Mouse (Mus musculus): ENCODE data around the gene Popdc3.
"Not testable (repeated sequence)": the region's sequence is repeated elsewhere in the genome, so short reads cannot be mapped to it uniquely, and the experiment has no call there.

Popdc3 gene

GRCm38 (mm10) chr10:45177798-45178197 is at the start of gene Popdc3:
TSS of gene Popdc3 (plus strand) at chr10:45178098.
- DNase-seq (ENCODE audit: low read depth, low spot score) = not testable (repeated sequence)

GRCm38 (mm10) chr10:45129105-45129504 is 48.8 kb upstream of the Popdc3 start:
- no peak for DNase-seq (ENCODE audit: low read depth, low spot score)

GRCm38 (mm10) chr10:45130004-45130403 is 47.9 kb upstream of the Popdc3 start:
- DNase-seq (ENCODE audit: low read depth, low spot score) = no peak

GRCm38 (mm10) chr10:45132371-45132770 is 45.5 kb upstream of the Popdc3 start:
- DNase-seq (ENCODE audit: low read depth, low spot score) = no peak

GRCm38 (mm10) chr10:45136806-45137205 is 41.1 kb upstream of the Popdc3 start:
- DNase-seq (ENCODE audit: low read depth, low spot score) = no peak

GRCm38 (mm10) chr10:45139910-45140309 is 38.0 kb upstream of the Popdc3 start:
- no peak for DNase-seq (ENCODE audit: low read depth, low spot score)

GRCm38 (mm10) chr10:45140474-45141212 is 37.3 kb upstream of the Popdc3 start:
- no peak for DNase-seq (ENCODE audit: low read depth, low spot score)

- no peak for DNase-seq (ENCODE audit: low read depth, low spot score)
These were observed 35.5 kb upstream of the Popdc3 start for GRCm38 (mm10) chr10:45142359-45142758.

GRCm38 (mm10) chr10:45144038-45144817 is 33.7 kb upstream of the Popdc3 start:
- DNase-seq (ENCODE audit: low read depth, low spot score) = no peak

GRCm38 (mm10) chr10:45146821-45147220 is 31.1 kb upstream of the Popdc3 start:
- no peak for DNase-seq (ENCODE audit: low read depth, low spot score)

- peak; percentile 9 for DNase-seq (ENCODE audit: low read depth, low spot score)
These were observed 26.8 kb upstream of the Popdc3 start for GRCm38 (mm10) chr10:45151137-45151536.

GRCm38 (mm10) chr10:45151771-45152692 is 25.9 kb upstream of the Popdc3 start:
- DNase-seq (ENCODE audit: low read depth, low spot score) = no peak

GRCm38 (mm10) chr10:45154557-45155060 is 23.3 kb upstream of the Popdc3 start:
- DNase-seq (ENCODE audit: low read depth, low spot score) = no peak

GRCm38 (mm10) chr10:45165851-45166250 is 12.0 kb upstream of the Popdc3 start:
- no peak for DNase-seq (ENCODE audit: low read depth, low spot score)

- no peak for DNase-seq (ENCODE audit: low read depth, low spot score)
These were observed 4.0 kb upstream of the Popdc3 start for GRCm38 (mm10) chr10:45173927-45174326.

- DNase-seq (ENCODE audit: low read depth, low spot score) = no peak
These were observed 3.6 kb upstream of the Popdc3 start for GRCm38 (mm10) chr10:45174345-45174744.

- no peak for DNase-seq (ENCODE audit: low read depth, low spot score)
These were observed 2.9 kb downstream of the Popdc3 start for GRCm38 (mm10) chr10:45180677-45181326.

GRCm38 (mm10) chr10:45181344-45181743 is 3.4 kb downstream of the Popdc3 start:
- DNase-seq (ENCODE audit: low read depth, low spot score) = no peak

- no peak for DNase-seq (ENCODE audit: low read depth, low spot score)
These were observed 7.6 kb downstream of the Popdc3 start for GRCm38 (mm10) chr10:45185457-45185856.

GRCm38 (mm10) chr10:45193330-45194310 is 15.7 kb downstream of the Popdc3 start:
- DNase-seq (ENCODE audit: low read depth, low spot score) = no peak

Measured in WW6 (cell line).